Mouse (Mus musculus): ENCODE data around the gene Coro1a.

- TF ChIP-seq ZC3H11A (IDR thresholded peaks at IDR 0.05; ENCODE audit: borderline replicate concordance, low read depth, low read length) (no peak), CHD2 (IDR thresholded peaks at IDR 0.05; ENCODE audit: low read depth, low read length) (no peak), ZNF384 (IDR thresholded peaks at IDR 0.05; ENCODE audit: low read depth, low read length) (no peak)
Observed at GRCm38 (mm10) chr7:126694441-126695051, 13.0 kb downstream of the Coro1a start.
